Mouse (Mus musculus): Measurements from ENCODE around the gene Cacna2d4.

DNA sequence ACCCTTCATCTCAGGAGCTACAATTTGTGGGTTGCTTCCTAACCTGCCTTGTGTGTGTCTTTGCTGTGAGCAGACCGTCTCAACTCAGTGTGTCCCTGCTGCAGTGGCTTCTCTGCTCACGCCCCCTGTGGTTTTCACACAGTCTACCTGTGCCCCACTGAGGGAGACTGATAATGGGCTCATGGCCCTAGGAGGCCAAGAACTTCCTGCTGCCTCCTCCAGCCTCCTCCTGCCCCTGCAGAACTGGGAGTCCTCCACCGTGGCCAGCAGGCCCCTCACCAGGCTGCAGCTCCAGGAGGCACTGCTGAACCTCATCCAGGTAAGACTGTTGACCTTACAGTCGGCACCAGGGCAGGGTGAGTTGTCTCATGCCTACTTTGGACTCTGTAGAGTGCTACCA, 18.7 kb upstream of the Cacna2d4 start:
- TF ChIP-seq POLR2A (IDR thresholded peaks at IDR 0.05; ENCODE audit: low read depth, low read length) (no peak), CTCF (IDR thresholded peaks at IDR 0.05; ENCODE audit: extremely low read depth, insufficient read depth, insufficient read length, insufficient replicate concordance) (no peak)

All from spleen, adult 2 months (tissue).